Mouse (Mus musculus) monocyte, adult 59 days (primary cell): ENCODE data around the gene Prr12. TPM values are rescaled to one million over a fixed set of nuclear protein-coding genes. Genes with fewer than 3 reads are reported as not detected.

Experiments used
- total RNA-seq, 2 experiments: library from RNA; stranded (reverse); gene quantifications; one replicate each; pipeline ENCODE4 v1.2.4; 2023

The Prr12 gene
- 10 to 100 TPM; 36.6 to 38.5 TPM for total RNA-seq

DNA sequence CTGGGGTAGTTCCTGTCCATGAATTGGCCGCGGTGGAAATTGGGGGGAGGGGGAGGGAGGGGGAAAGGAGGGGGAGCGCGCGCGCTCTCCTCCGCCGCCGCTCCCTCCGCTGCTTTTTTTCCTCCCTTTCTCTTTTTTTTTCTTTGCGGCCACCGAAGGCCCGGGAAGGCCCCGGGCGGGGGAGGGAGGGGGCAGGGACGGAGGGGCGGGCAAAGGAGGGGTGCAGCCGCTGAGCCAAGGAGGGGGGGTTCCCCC lies at the start of gene Prr12:
Gene Prr12 (minus strand): TSS at position 20 of the 255 bp plus-strand sequence.

GRCm38 (mm10) chr7:45092048-45092447 lies 39.4 kb upstream of the Prr12 start, which contains the start of gene Rcn3:
TSS of gene Rcn3 (minus strand) at chr7:45092221.

GRCm38 (mm10) chr7:45062239-45062835 lies 9.7 kb upstream of the Prr12 start, which contains the start of the genes Nosip and Prrg2:
TSS of gene Nosip (plus strand) at chr7:45062429.
TSS of gene Prrg2 (minus strand) at chr7:45062677.

GRCm38 (mm10) chr7:45017242-45018061 lies 35.2 kb downstream of the Prr12 start, which contains the start of gene Rras:
TSS of gene Rras (plus strand) at chr7:45017961.

DNA sequence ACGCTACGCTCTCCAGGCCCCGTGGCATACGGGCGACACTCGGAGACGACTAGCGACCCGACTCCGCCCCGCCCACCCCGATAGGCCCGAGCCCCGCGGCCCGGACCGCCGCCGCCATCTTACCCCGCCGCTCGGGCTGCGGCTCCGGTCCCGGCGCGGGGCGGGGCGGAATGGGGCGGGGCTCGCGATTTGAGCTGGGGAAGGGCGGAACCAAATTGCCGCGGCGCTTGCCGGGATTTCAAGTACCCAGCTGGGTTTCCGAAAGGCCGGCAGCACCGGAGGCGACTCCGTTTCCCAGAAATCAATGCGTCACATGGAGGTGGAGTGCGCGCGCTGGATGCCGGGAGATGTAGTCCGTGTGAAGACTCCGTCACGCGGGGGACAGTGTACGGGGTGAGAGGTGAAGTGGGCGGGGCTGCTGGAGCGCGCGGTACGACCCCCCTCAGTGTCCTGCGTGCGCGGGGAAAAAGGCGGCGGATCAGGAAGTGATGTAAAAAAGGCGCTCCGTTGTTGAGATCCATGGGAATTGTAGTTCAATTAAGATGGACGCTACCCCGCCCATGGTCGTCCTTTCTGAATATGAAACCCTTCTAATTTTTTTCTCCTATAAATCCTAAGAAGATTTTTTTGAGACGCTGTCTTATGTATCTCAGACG lies 36.6 kb downstream of the Prr12 start, which contains the start of gene Scaf1:
Gene Scaf1 (minus strand): TSS at position 407 of the 656 bp plus-strand sequence.

GRCm38 (mm10) chr7:44998501-44998955 lies 54.2 kb downstream of the Prr12 start, which contains the start of gene Bcl2l12:
TSS of gene Bcl2l12 (minus strand) at chr7:44998712.

DNA sequence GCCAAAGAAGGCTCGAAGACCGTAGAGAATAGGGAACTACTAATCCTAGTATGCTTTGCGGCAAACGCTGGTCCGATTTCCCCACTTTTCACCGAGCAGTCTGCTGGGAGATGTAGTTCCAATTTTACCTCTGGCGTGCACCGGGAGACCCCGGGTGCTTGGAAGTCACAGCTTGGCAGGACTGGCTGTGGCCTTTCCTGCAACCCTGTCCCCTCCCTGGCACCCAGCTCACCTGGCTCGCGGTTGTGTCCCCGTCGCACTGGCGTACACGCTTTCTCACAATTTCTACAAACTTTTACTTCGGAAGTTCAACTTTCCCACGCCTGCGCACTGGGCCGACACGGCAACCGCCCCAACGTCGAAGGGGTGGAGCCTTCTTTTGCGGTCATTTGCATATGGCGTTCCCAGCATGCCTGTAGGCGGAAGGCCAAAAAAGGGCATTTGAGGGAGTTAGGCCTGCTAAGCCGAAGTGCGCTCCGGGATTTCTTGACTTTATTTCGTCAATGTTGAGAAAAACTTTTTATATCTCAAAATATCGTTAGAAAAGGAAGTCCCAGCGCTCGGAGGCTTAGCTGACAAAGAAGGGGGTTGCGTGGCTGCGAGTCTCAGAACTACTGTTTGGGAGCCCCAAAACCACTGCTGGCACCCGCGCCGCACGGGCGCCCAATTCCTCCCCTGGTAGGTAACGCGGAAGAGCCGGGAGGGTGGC lies 55.3 kb downstream of the Prr12 start, which contains the start of gene Irf3:
Gene Irf3 (plus strand): TSS at position 418 of the 709 bp plus-strand sequence.

DNA sequence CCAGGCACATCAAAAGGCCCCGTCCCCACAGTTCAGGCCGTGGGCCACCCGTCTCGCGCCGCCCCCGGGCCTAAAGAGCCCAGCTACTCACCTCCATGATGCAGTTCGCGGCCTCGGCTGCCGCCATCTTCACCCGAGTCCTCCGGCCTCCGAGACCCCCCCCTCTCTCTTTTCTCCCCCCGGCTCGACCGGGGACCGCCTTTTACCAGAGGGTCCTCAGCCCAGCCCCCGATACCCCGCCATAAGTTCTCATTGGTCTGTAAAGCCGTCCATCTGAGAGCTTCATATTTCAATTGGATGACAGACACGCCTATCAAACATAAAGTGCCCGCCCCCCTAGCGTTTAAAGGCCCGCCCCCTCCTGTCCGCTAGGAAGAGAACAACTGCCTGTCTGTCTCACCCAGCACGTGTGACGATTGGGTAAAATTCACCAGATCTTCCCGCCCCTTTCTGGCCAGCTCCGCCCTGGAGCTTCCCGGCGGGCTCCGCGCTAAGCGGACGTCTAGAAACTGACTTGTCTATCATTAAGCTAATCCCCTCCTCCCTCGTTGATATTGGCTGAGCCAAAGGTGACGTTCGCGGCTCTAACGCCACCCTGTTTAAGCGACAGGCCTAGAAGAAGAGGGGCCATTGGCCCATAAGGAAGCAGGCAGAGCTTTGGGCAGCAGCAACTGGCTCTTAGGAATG lies 66.3 kb downstream of the Prr12 start, which contains the start of gene Prmt1:
Gene Prmt1 (minus strand): TSS at position 377 of the 687 bp plus-strand sequence.

Other genes with a start within 250 kb of the Prr12 start
- 10 to 100 TPM; 26.2 to 31.2 TPM for gene Nup62, start 236.8 kb downstream of the Prr12 start, total RNA-seq
- gene Il4i1, start 236.5 kb downstream of the Prr12 start, total RNA-seq: 10 to 100 TPM; 12.7 to 14.3 TPM
- gene Atf5, start 236.2 kb downstream of the Prr12 start, total RNA-seq: 1 to 10 TPM; 4.7 to 6.0 TPM
- gene Akt1s1, start 203.9 kb downstream of the Prr12 start, total RNA-seq: 10 to 100 TPM; 28.4 to 31.3 TPM
- 10 to 100 TPM; 78.0 to 79.4 TPM for gene Tbc1d17, start 203.8 kb downstream of the Prr12 start, total RNA-seq
- gene Pnkp, start 195.7 kb downstream of the Prr12 start, total RNA-seq: 10 to 100 TPM; 83.9 to 88.5 TPM
- 10 to 100 TPM; 59.0 to 65.1 TPM for gene Ptov1, start 183.1 kb downstream of the Prr12 start, total RNA-seq
- 10 to 100 TPM; 51.0 to 54.3 TPM for gene Med25, start 160.2 kb downstream of the Prr12 start, total RNA-seq
- 10 to 100 TPM in 1 of 2 experiments, 1 to 10 TPM in 1; 8.5 to 13.7 TPM for gene Fuz, start 156.8 kb downstream of the Prr12 start, total RNA-seq
- 10 to 100 TPM; 65.0 to 66.5 TPM for gene Ap2a1, start 123.4 kb downstream of the Prr12 start, total RNA-seq
- not detected for gene Tsks, start 109.7 kb downstream of the Prr12 start, total RNA-seq
- 1 to 10 TPM in 1 of 2 experiments, under 1 TPM in 1; 0.63 to 2.0 TPM for gene Cpt1c, start 78.0 kb downstream of the Prr12 start, total RNA-seq
- 10 to 100 TPM; 73.2 to 92.6 TPM for gene Prmt1, start 66.3 kb downstream of the Prr12 start, total RNA-seq
- gene Irf3, start 55.2 kb downstream of the Prr12 start, total RNA-seq: 100 to 1,000 TPM in 1 of 2 experiments, 10 to 100 TPM in 1; 99.4 to 105 TPM
- gene Bcl2l12, start 54.2 kb downstream of the Prr12 start, total RNA-seq: 10 to 100 TPM; 12.7 to 21.1 TPM
- 10 to 100 TPM; 79.7 to 88.3 TPM for gene Scaf1, start 36.5 kb downstream of the Prr12 start, total RNA-seq
- gene Rras, start 34.9 kb downstream of the Prr12 start, total RNA-seq: 100 to 1,000 TPM; 157 to 168 TPM
- gene Nosip, start 9.5 kb upstream of the Prr12 start, total RNA-seq: 10 to 100 TPM; 43.8 to 49.1 TPM
- gene Prrg2, start 9.8 kb upstream of the Prr12 start, total RNA-seq: 10 to 100 TPM; 14.4 to 16.2 TPM
- gene Rcn3, start 39.3 kb upstream of the Prr12 start, total RNA-seq: 1 to 10 TPM; 3.8 to 4.9 TPM
- gene Fcgrt, start 51.0 kb upstream of the Prr12 start, total RNA-seq: 100 to 1,000 TPM; 134 to 157 TPM
- 1,000 to 10,000 TPM; 2,292 to 2,480 TPM for gene Rps11, start 71.6 kb upstream of the Prr12 start, total RNA-seq
- gene Rpl13a, start 75.9 kb upstream of the Prr12 start, total RNA-seq: 1,000 to 10,000 TPM; 1,720 to 2,206 TPM
- gene Gm45713, start 83.3 kb upstream of the Prr12 start, total RNA-seq: not detected
- gene Flt3l, start 83.6 kb upstream of the Prr12 start, total RNA-seq: 10 to 100 TPM; 38.8 to 44.7 TPM
- 10 to 100 TPM; 40.7 to 42.0 TPM for gene Pih1d1, start 101.4 kb upstream of the Prr12 start, total RNA-seq
- 100 to 1,000 TPM; 133 to 144 TPM for gene Aldh16a1, start 101.7 kb upstream of the Prr12 start, total RNA-seq
- not detected for gene Slc17a7, start 111.1 kb upstream of the Prr12 start, total RNA-seq
- gene Gfy, start 126.7 kb upstream of the Prr12 start, total RNA-seq: not detected
- gene Pth2, start 128.1 kb upstream of the Prr12 start, total RNA-seq: not detected
- gene Ccdc155, start 152.0 kb upstream of the Prr12 start, total RNA-seq: not detected
- 1 to 10 TPM in 1 of 2 experiments, under 1 TPM in 1; 0.71 to 1.8 TPM for gene Dkkl1, start 159.3 kb upstream of the Prr12 start, total RNA-seq
- gene Tead2, start 162.9 kb upstream of the Prr12 start, total RNA-seq: 1 to 10 TPM in 1 of 2 experiments, under 1 TPM in 1; 0.46 to 3.1 TPM
- gene Cd37, start 186.2 kb upstream of the Prr12 start, total RNA-seq: 100 to 1,000 TPM; 153 to 162 TPM
- gene Slc6a16, start 188.2 kb upstream of the Prr12 start, total RNA-seq: not detected
- under 1 TPM in 1 of 2 experiments, not detected in 1; 0.27 TPM for gene Slc6a21, start 224.6 kb upstream of the Prr12 start, total RNA-seq